Mouse (Mus musculus) layer of hippocampus, postnatal 14 days (tissue): Measurements from ENCODE around the gene Bcar3. TPM values are rescaled to one million over a fixed set of nuclear protein-coding genes. Genes with fewer than 3 reads are reported as not detected.
A peak's percentile ranks its signal among the peaks of the same experiment; 100 is the strongest.

Experiments
- DNase-seq, 2 experiments: peaks; one replicate each; pipeline ENCODE4 v3.0.0; 2021 to 2022; ENCODE audit warnings: low spot score in 2 of 2, mixed read lengths in 1 of 2
- total RNA-seq, 2 experiments: library from RNA; stranded (reverse); gene quantifications; 2 replicates each; pipeline ENCODE4 v1.2.3; 2021

Gene Bcar3
- total RNA-seq, 2 experiments from 2014 or later = 10.3 to 11.0 TPM

GRCm38 (mm10) chr3:122453875-122454274 is 159.9 kb downstream of the Bcar3 start:
- DNase-seq = no peak

GRCm38 (mm10) chr3:122456156-122456555 is 162.2 kb downstream of the Bcar3 start:
- DNase-seq = no peak

- no peak for DNase-seq
Observed at GRCm38 (mm10) chr3:122456807-122457206, 162.9 kb downstream of the Bcar3 start.

GRCm38 (mm10) chr3:122457723-122458122 is 163.8 kb downstream of the Bcar3 start:
- no peak for DNase-seq

- no peak for DNase-seq
Observed at GRCm38 (mm10) chr3:122458743-122459142, 164.8 kb downstream of the Bcar3 start.

GRCm38 (mm10) chr3:122460848-122461511 is 167.0 kb downstream of the Bcar3 start:
- no peak for DNase-seq

- DNase-seq = no peak
Observed at GRCm38 (mm10) chr3:122461512-122461881, 167.6 kb downstream of the Bcar3 start.

- DNase-seq = peak in 1 of 2 experiments; percentile 49
Observed at GRCm38 (mm10) chr3:122461932-122462871, 168.3 kb downstream of the Bcar3 start.

GRCm38 (mm10) chr3:122463166-122463565 is 169.2 kb downstream of the Bcar3 start:
- no peak for DNase-seq

- DNase-seq = peak in 1 of 2 experiments; percentile 55
Observed at GRCm38 (mm10) chr3:122466100-122466730, 172.3 kb downstream of the Bcar3 start.

- DNase-seq = no peak
Observed at GRCm38 (mm10) chr3:122467977-122468376, 174.0 kb downstream of the Bcar3 start.

- no peak for DNase-seq
Observed at GRCm38 (mm10) chr3:122470326-122471016, 176.5 kb downstream of the Bcar3 start.

- DNase-seq = no peak
Observed at GRCm38 (mm10) chr3:122471017-122471721, 177.2 kb downstream of the Bcar3 start.

GRCm38 (mm10) chr3:122472412-122472811 is 178.5 kb downstream of the Bcar3 start:
- no peak for DNase-seq

GRCm38 (mm10) chr3:122473523-122474034 is 179.6 kb downstream of the Bcar3 start:
- DNase-seq = no peak

GRCm38 (mm10) chr3:122474067-122474466 is 180.1 kb downstream of the Bcar3 start:
- no peak for DNase-seq

GRCm38 (mm10) chr3:122474796-122475195 is 180.9 kb downstream of the Bcar3 start:
- no peak for DNase-seq

- no peak for DNase-seq
Observed at GRCm38 (mm10) chr3:122475735-122476134, 181.8 kb downstream of the Bcar3 start.

- DNase-seq = no peak
Observed at GRCm38 (mm10) chr3:122476656-122477055, 182.7 kb downstream of the Bcar3 start.

- DNase-seq = no peak
Observed at GRCm38 (mm10) chr3:122477541-122477940, 183.6 kb downstream of the Bcar3 start.
